Mouse (Mus musculus): ENCODE measurements around the gene Siah2. TPM values are rescaled to one million over a fixed set of nuclear protein-coding genes. Genes with fewer than 3 reads are reported as not detected.

The Siah2 gene
- polyA plus RNA-seq (2014; fragmentation: Illumina TruSeq; extraction: RNeasy Lipid Tissue Mini Kit (QIAGEN cat#74804); ENCODE audit: insufficient read depth, low read depth, low replicate concordance) = 7.7 TPM

GRCm38 (mm10) chr3:58691997-58692721 lies at the start of gene Siah2:
Siah2 (minus strand) TSS chr3:58692400.

GRCm38 (mm10) chr3:58636406-58637295 lies 55.5 kb downstream of the Siah2 start, which contains the start of gene Erich6:
Erich6 (minus strand) TSS chr3:58637207.

Other genes starting within 250 kb of the Siah2 start
- 29.7 TPM for gene Eif2a, start 166.6 kb downstream of the Siah2 start, polyA plus RNA-seq (2014; fragmentation: Illumina TruSeq; extraction: RNeasy Lipid Tissue Mini Kit (QIAGEN cat#74804); ENCODE audit: insufficient read depth, low read depth, low replicate concordance)
- gene Serp1, start 166.5 kb downstream of the Siah2 start, polyA plus RNA-seq (2014; fragmentation: Illumina TruSeq; extraction: RNeasy Lipid Tissue Mini Kit (QIAGEN cat#74804); ENCODE audit: insufficient read depth, low read depth, low replicate concordance) = 78.2 TPM
- gene Selenot, start 115.8 kb downstream of the Siah2 start, polyA plus RNA-seq (2014; fragmentation: Illumina TruSeq; extraction: RNeasy Lipid Tissue Mini Kit (QIAGEN cat#74804); ENCODE audit: insufficient read depth, low read depth, low replicate concordance) = 105 TPM
- gene Erich6, start 55.2 kb downstream of the Siah2 start, polyA plus RNA-seq (2014; fragmentation: Illumina TruSeq; extraction: RNeasy Lipid Tissue Mini Kit (QIAGEN cat#74804); ENCODE audit: insufficient read depth, low read depth, low replicate concordance) = not detected
- not detected for gene Mindy4b-ps, start 129.9 kb upstream of the Siah2 start, polyA plus RNA-seq (2014; fragmentation: Illumina TruSeq; extraction: RNeasy Lipid Tissue Mini Kit (QIAGEN cat#74804); ENCODE audit: insufficient read depth, low read depth, low replicate concordance)
- not detected for gene Clrn1, start 192.9 kb upstream of the Siah2 start, polyA plus RNA-seq (2014; fragmentation: Illumina TruSeq; extraction: RNeasy Lipid Tissue Mini Kit (QIAGEN cat#74804); ENCODE audit: insufficient read depth, low read depth, low replicate concordance)

Data from lung, adult 10 weeks (tissue).